Mouse (Mus musculus) fat pad, adult 2 months (tissue): ENCODE data around the gene Gatd1.

ENCODE experiments used
- DNase-seq: peaks from one replicate; pipeline ENCODE4 v3.0.0-alpha.2; 2011; ENCODE audit warnings: low read depth, low spot score; ENCODE audit errors: extremely low read depth

The Gatd1 gene

GRCm38 (mm10) chr7:141442199-141442598 is 28.3 kb upstream of the Gatd1 start:
- DNase-seq, result no peak

- no peak for DNase-seq
These were observed 27.5 kb upstream of the Gatd1 start for GRCm38 (mm10) chr7:141441460-141441859.

- no peak for DNase-seq
These were observed 26.7 kb upstream of the Gatd1 start for GRCm38 (mm10) chr7:141440613-141441012.

GRCm38 (mm10) chr7:141439811-141440210 is 25.9 kb upstream of the Gatd1 start:
- no peak for DNase-seq

- no peak for DNase-seq
These were observed 25.3 kb upstream of the Gatd1 start for GRCm38 (mm10) chr7:141439140-141439679.

GRCm38 (mm10) chr7:141438201-141438968 is 24.4 kb upstream of the Gatd1 start:
- DNase-seq, result no peak

- no peak for DNase-seq
These were observed 23.5 kb upstream of the Gatd1 start, which contains the start of gene Slc25a22 for GRCm38 (mm10) chr7:141437178-141438120. Slc25a22 (minus strand) TSS chr7:141437892.

- DNase-seq, result no peak
These were observed 22.6 kb upstream of the Gatd1 start for GRCm38 (mm10) chr7:141436523-141436892.

GRCm38 (mm10) chr7:141435856-141436522 is 22.1 kb upstream of the Gatd1 start:
- DNase-seq, result no peak

- no peak for DNase-seq
These were observed 21.4 kb upstream of the Gatd1 start for GRCm38 (mm10) chr7:141435129-141435855.

GRCm38 (mm10) chr7:141434464-141434863 is 20.5 kb upstream of the Gatd1 start:
- DNase-seq, result no peak

GRCm38 (mm10) chr7:141433517-141434400 is 19.8 kb upstream of the Gatd1 start:
- no peak for DNase-seq

GRCm38 (mm10) chr7:141432741-141433516 is 19.0 kb upstream of the Gatd1 start:
- DNase-seq, result no peak

GRCm38 (mm10) chr7:141432186-141432611 is 18.3 kb upstream of the Gatd1 start:
- DNase-seq, result no peak

GRCm38 (mm10) chr7:141431434-141432185 is 17.7 kb upstream of the Gatd1 start:
- DNase-seq, result no peak

- DNase-seq, result no peak
These were observed 16.8 kb upstream of the Gatd1 start for GRCm38 (mm10) chr7:141430585-141431240.

GRCm38 (mm10) chr7:141429840-141430584 is 16.1 kb upstream of the Gatd1 start:
- no peak for DNase-seq
